Mouse (Mus musculus): ENCODE measurements around the gene Dbx1. TPM values are rescaled to one million over a fixed set of nuclear protein-coding genes. Genes with fewer than 3 reads are reported as not detected.

Dbx1 gene
- total RNA-seq (2022), result not detected

DNA sequence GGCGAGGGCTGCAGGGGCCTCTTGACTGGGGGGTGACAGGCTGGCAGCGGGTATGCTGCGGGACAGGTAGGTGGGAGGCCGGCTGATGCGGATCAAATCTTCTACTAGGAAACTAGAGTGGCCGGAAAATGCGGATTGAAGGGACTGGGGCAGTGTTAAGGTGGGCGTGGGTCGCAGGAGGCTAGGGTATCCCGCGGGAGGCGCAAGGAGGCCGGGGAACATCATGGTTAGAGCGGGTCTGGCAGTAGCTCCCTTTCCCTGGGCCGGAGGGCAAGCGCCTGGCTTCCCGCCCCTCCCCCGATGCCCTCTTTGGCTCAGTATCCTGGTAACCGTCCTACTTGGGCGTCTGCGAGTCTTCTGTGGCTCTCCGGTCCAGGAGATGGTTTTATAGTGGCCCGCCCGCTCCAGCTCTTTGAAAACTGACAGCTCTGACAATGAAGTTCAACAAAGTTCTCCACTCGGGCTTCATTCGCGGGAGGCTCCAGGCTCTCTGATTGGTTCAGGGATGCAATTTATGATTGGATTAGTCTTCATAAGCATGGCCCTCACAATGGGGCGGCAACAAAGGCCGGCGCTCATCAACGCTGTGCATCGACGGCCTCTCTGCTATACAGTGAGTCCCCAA lies at the start of gene Dbx1:
Dbx1 (minus strand) TSS at position 359 of the 625 bp plus-strand sequence.
- DNase-seq (ENCODE audit: low spot score in 2 of 2), result no peak

DNA sequence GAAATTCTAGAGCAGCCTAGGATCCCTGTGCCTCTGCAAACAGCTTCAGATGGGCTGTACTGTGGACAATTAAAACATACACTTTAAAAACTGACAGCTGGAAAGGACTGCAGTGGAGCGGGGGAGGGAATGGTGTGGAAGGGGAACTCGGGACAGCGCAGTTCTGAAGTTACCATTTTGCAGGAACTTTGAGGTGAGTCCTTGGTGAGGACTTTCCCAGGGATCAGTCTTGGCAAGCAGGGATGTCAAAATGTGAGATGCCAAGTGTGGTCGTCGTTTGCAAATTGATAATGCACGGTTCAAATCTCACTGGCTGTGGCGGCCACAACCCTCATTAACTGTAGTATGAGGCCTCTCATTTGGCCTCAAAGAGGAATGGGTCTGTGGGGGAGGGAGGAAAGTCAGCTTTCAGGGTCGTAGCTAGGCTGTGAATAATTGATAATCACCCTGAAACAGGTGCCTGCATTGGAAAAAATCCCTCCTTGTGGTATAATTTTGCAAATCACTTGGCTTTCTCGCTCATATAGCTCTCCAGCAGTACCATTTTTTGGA lies 42.3 kb upstream of the Dbx1 start:
- DNase-seq (ENCODE audit: low spot score in 2 of 2), result no peak

DNA sequence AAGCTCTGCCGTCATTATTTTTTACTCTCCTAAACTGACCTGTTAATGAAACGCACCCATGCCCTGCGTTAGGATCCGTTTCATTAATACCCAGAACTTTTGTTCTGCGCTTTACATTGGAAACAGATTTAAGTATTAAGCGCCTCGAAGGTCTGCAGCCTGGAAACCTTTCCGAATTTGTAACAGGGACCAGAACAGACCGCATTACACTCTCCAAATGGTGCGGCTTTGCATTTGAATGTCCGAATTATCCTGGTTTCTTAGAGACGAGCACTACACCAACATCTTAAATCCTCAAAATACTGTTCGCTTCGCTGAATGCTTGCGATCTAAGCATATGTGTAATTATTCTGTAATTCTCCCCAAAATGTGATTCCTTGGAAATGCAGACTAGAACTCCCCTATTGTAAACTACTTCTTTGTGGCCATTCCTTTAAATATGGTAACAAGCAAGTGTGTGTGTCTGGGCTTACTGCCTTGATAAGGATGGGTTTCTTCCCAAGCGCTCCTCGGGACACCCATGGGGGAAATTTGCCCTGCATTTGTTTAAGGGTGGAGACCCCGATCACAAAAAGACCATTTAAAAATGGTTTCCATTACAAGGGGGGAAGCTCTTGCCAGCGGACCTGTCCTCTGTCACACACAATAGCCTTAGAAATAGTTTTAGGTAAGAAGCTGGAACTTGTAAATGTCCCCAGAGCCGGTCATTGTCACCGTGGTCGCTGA lies 41.6 kb upstream of the Dbx1 start:
- DNase-seq (ENCODE audit: low spot score in 2 of 2), result no peak

DNA sequence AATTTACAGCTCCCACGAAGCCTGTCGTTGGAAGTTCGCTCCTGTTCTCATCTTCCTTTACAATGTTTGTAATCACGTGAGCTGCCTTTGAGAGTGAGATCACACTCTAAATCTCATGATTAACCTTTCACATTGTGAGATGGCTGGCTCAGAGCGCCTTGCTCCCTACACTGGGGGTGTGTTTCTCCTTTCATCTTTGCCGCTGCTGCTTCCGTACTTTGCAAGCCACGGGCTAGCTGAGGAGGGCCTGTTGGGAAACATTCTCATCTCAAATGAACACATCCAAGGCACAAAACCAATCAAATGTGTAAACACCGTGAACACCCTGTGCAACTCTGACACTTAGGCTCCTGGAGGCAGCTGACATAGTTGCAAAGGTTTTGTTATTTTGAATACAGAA lies 40.5 kb upstream of the Dbx1 start:
- DNase-seq (ENCODE audit: low spot score in 2 of 2), result no peak

DNA sequence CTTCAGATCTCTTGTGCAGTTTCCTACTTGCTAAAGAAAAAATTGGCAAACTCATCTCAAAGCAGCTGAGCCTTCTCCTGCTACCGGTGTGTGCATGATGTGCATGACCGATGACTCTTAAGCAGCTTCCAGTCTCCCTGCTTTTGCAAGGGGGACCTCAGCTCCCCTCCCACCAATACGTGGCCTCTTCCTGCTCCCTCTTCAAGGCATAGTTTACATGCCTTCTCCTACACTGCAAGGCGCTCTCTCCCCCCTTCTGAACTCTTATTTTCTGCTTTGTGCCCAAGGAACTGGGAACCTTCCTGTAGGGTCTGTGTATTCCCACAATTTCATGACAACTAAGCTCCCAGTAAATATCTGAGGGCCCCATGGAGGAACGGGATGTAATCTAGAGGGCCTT lies 40.0 kb upstream of the Dbx1 start:
- no peak for DNase-seq (ENCODE audit: low spot score in 2 of 2)

DNA sequence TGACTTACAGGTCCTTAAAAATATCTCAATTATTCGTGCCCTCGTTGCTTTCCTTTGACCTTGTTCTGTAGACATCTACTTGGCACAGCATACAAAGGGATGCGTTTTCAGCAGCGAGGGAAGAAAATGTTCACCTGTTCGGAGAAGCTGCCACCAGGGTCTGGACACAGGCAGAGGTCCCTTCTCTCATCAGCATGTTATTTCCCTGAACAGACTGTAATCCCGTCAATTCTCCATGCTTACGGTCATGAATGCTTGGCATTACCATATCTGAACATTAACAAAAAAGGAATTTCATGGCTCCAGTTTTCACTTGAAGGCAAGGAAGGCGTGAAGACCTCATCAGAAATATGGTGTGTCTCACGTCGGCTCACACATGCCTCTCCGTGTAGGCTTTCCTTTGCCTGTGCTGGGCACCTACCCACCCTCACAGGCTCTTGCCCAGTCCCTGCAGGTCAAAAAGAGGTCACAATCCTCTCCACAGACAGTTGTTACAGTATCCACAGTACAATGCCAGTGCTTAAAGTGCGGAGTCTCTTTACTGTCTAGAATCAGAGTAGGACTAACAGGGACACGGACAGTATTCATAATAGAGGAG lies 31.7 kb upstream of the Dbx1 start:
- DNase-seq (ENCODE audit: low spot score in 2 of 2), result no peak

DNA sequence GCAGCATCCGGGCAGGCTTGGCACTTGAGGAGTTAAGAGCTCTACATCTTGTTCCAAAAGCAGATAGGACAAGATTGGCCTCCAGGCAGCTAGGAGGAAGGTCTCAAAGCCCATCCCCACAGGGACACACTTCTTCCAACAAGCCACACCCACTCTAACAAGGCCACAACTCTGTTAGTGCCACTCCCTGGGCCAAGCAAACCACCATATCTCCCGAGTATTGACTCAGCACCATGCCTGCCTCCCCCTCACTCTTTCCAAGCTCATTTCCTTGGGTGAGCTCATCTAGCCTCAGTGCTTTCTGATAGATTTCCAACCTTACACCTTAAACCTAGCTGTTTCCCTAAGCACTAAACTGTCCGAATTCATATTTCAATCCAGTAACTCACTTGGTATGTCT lies 26.9 kb upstream of the Dbx1 start:
- DNase-seq (ENCODE audit: low spot score in 2 of 2), result no peak

DNA sequence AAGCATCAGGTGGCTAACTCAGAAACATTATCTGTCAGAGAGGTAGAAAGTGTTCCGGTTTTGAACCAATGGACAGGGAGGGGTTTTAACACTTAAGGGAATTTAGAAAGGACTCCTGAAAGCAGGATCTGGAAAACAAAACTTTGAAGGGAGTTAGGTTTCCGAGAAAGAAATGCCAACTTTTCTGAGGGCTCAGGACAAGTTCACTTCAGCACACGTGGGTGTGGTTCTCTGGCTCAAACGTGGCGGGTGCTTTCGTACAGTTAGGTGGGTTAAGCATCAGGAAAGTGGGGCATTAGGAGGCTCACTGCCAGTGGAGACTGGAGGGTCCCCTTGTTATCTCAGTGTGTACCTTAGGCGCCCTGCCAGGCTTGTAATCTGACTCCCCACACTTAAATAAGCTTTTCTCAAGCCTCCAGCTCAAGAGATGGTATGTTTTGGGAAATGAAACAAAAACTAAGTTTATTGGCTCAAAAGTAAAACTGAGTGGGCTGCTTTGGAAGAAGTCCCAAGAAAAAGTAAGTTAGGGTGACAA lies 25.9 kb upstream of the Dbx1 start:
- no peak for DNase-seq (ENCODE audit: low spot score in 2 of 2)

DNA sequence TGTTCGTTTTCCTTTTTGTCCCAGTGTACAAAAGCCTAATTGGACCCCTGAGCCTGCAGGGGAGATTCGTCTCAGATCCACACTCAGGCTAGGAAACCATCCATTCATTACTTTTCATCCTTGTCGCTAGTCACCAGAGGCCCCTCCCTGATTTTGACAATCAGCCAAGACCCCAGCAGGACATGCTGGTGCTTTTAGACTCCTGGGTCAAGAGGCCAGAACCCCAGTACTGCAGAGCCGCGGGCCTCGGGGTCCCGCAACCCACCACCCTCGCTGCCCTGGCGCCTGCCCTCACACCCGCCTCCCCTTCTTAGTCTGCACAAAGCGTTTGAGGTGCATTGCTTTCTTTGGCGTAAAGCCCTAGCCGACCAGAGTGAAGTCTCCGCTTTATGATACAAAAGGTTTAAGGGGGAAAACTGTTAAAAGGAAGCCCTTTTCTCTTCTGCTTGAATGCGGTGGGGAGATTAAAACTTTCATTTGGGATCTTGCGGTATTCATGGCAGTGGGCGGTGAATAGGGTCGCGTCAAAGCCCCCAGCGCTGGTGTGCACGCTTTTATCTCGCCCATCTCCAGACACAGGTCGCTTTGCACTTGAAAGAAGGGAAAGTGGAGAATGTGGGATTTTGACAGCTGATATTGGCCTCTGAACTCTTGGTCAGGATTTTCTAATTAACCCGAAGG lies 25.3 kb upstream of the Dbx1 start:
- no peak for DNase-seq (ENCODE audit: low spot score in 2 of 2)

DNA sequence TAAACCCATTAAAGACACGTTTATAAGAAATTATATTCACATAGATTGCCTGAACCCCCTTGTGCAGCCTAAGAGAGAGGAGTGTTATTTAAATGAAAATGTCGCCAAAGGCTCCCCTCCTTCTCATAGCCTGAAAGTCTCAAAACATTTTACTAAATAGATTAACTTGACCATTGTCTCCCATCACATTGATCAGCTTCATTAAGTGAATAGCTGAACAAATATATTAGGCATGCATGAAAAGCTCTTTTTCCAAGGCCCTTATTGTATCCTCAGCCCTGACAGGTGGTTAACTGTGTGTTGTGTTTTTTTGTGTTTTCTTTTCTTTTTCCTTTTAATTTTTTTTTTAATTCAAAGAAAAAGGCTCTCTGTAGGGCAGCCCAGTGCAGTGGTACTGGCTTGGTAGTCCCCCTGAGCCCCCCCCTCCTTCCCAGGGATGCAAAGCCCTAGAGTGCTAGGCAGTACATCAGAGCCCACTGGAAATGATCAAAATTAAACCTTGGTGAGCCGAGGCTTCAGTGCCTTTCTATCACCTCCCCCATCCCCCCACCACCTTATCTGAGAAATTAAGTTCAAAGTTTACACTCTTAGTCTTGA lies 4.2 kb upstream of the Dbx1 start:
- DNase-seq (ENCODE audit: low spot score in 2 of 2), result no peak

DNA sequence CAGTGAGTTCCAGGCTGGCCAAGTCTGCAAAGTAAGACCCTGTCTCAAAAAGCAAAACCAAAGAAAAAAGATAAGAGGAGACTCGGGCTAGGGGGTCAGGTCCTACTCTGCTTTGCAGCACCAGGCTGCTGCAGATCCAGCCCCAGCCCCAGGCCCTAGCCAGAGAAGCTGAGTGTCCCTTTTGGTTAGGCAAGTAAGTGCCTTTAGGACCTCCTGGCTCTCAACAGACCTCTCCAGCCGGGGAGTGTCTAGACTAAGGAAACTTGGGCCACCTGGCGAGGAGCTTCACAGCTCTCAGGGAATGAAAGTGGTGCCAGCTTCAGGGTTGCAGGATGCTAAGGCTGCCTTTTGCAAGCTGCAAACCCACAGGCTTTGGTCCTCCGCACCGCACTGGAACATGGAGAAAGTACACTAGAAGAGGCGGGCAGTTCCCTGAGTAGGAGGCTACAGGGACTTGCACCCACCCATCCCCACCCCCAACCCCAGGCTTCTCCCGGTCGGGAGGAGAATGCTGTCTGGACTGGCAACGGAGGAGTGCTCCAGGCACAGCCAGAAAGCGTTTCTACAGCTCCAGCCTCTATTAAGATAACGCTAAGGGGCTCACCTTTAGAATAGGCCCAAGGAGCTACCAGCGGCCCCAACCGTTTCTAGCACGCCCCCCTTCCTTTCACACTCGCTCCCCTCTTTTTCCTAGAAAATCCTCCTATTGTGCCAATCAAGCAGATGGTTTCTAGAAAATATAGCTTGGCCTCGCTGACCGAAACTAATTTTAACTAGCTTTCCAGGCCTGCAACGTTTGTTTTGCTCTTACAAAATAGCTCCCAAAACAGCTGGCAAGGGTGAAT lies 3.4 kb upstream of the Dbx1 start:
- DNase-seq (ENCODE audit: low spot score in 2 of 2), result no peak

DNA sequence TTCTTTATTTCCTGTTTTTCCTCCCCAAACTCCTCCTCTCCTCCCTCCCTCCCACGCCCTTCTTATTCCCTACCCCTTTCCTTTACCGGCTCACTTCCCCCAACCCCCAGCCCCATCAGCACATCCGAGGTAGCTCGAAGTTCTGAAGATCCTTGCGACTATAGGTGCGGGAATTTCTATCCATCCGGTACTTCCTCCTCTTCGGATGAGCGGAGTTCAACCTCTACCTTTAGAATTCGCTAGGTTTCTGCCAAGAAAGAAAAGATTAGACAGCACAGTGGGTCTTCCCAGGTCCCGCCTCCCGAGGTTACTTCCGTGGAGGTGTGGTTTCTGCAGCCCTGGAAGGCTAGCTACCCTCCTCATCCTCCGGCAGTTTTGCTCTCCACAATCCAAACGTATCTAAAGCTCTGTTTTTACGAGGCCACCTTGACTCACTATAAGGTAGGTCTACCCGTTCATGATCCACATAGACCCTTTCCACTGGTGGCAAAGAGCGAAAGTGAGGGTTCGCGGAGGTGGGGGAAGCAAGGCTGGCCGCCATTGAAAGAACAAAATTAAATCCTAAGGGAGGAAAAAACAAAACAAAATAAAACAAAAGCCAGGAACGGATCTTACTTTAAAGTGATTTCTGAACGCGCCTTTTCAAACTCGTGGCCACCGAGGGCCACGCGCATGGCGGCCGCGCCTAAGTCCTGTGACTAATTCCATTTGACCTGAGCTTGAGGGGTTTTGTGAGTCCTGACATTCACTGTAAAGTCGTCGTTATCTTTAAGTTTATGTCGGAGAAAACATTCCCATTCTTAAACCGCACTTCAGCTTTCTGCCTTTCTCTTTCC lies 2.5 kb upstream of the Dbx1 start:
- DNase-seq (ENCODE audit: low spot score in 2 of 2), result no peak

DNA sequence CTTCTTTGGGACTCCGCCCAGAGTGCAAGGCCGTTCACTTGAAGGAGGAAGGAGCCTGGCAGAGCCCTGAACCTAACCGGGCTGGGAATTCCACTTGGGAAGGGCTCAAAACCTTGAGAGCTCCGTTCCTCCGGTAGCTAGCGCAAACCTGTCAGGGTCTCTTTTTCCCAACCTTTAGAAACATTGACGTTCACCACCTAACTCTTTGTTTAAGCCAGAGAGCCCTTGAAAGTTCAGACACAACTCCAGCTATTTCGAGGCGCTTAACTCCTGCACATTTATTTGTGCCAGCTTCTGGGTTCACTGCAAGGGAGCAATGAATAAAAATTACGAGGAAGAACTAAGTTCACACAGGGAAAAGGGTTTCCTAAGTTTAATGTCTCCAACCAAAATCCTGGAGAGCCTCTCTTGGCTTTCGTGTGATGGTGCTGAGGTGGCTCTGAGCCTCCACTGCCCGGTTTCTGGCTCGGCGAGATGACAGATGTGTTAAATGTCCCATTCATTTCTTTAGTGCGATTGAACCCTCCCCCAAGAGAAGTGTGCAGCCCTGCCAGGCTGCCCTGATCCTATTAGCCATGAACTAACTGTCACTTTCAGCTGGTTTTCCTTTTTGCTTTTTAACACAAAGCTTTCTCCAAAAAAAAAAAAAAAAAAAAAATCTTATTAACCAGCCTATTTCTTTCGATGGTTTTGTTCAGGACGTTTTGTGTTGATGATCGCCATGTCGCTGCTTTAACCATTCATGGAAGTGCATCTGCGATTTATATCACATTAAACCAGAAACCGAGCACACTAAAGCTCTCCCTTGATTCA lies 1.4 kb upstream of the Dbx1 start:
- DNase-seq (ENCODE audit: low spot score in 2 of 2), result no peak

DNA sequence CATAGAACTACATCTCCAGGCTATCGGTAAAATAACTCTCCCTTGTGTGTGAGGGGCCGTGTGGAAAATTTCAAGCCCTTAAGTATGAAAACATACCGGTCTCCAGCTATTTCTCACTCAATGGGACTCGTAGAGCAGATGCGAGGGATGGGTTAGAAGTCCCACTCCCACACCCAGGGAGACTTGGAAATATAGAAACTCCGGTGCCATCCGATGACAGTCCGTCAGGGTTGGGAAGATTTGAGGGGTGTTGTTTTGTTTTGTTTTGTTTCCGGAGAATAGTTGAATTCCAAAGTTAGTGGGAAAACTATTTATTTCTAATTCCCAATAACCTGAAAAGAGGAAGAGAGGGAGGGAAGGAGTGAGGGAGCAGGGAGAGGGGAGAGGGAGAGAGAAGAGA lies 632 bp upstream of the Dbx1 start:
- no peak for DNase-seq (ENCODE audit: low spot score in 2 of 2)

DNA sequence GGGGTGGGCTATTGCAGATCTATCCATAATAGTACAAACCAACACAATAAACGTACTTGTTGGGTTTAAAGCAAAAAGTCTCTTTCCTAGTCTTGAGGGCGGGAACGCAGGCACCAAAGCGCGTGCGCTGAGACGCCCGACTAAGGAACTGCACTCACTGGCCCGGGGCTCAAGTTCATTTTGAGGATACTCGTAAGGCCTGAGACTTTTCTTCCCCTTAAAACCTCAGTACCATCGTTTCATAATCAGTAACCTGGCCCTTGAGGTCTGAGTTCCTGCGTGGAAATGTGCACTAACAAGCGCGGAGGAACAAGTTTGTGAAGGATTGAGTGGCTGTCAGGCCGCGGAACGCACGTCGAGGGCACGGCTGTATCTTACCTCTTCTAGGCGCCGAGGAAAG lies 678 bp downstream of the Dbx1 start:
- DNase-seq (ENCODE audit: low spot score in 2 of 2), result no peak

DNA sequence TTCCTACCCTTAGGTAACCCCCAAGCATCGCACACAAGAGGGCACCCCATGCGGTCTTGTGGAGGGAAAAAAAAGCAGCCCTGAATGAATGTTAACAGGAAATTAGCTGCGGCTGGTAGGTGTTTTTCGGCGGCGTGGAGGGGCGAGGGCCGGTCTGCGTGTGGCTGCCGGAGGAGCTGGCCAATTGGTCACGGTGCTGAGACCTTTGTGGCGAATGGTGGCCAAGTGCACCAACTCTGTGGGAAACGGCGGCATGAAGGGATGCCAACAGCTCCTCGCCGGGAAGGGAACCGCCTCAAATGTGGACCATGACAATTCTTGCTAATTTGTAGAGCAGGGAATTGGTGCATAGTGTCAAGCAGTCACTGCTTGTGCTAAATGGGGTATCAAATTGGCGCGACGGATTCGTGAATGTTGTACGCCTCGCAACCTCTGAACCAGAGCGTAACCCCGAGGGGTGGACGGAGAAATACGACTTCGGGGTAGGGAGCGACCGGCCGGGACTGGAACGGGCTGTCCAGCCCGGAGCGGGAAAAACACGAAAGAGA lies 1.5 kb downstream of the Dbx1 start:
- no peak for DNase-seq (ENCODE audit: low spot score in 2 of 2)

DNA sequence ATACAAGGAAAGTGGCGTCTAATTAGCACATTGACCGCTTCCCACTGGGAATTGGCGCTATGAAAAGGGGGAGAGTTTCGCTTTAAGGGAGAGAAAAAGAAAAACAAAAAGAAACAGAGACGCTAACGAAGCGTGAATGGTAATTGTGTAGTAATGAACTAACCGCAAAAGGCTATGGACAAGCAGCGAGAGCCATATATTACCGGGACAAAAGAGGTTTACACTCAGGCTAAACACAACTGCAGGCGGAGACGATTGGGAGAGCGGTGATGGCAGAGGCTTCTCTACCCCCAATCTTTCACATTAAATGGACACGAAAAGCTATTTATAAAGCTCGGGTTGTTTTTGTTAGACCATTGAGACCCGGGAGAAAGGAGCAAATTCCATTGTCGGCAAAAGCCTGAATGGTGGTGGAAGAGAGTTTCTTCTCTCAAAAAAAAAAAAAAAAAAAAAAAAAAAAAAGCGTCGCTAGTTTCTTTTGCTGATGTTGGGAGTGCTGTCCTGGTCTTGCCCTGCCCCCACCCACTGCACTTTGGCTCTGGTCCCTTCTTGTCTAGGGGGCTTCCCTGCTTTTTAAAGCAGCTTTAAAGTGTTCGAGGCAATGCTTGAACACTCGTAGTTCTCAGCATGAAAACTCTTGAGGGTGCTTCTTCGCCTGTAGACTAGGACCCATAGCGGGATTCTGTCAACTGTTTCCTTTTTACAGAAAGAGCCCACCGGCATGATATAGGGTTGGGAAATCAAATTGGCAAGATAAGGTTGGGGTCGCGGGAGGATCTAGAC lies 2.2 kb downstream of the Dbx1 start:
- no peak for DNase-seq (ENCODE audit: low spot score in 2 of 2)
